ENCODE assay signal across 23 mouse cellular contexts in genomic region chr16:4899711-4900110, GRCm38 (mm10).
"Had no signal": no experiment of that assay in that cellular context is flagged by ENCODE, and none has a peak within 500 bp of the region (broad histone marks: within the 10 kb centered on the region; RNA-seq: fewer than 3 reads in every experiment).

No protein-coding gene starts in this region.

- H3K9me3 ChIP-seq: forebrain, embryonic 15.5 days; heart, embryonic 10.5 days; hindbrain, embryonic 13.5 days; hindbrain, embryonic 15.5 days; kidney, embryonic 15.5 days; limb, embryonic 13.5 days; limb, embryonic 15.5 days had no signal

- DNase-seq: forebrain, postnatal 0 days; gastrocnemius, postnatal 14 days; gastrocnemius, postnatal 36 days; heart, adult 11 months; heart, postnatal 10 days; kidney, adult 11 months; kidney, adult 2 months; kidney, adult 9 months; kidney, postnatal 14 days; kidney, postnatal 36 days; layer of hippocampus, adult 9-11 months; layer of hippocampus, postnatal 36 days; left cerebral cortex, postnatal 4 days had no signal

- H3K36me3 ChIP-seq: hindbrain, embryonic 13.5 days; hindbrain, embryonic 15.5 days had no signal

- H3K4me3 ChIP-seq: forebrain, embryonic 15.5 days; heart, embryonic 10.5 days; hindbrain, embryonic 13.5 days; hindbrain, embryonic 15.5 days; kidney, embryonic 15.5 days; limb, embryonic 13.5 days; limb, embryonic 15.5 days had no signal

- H3K27me3 ChIP-seq: forebrain, embryonic 15.5 days; hindbrain, embryonic 13.5 days; hindbrain, embryonic 15.5 days; kidney, embryonic 15.5 days; limb, embryonic 13.5 days; limb, embryonic 15.5 days had no signal

- H3K9ac ChIP-seq: forebrain, embryonic 15.5 days; forebrain, postnatal 0 days; hindbrain, embryonic 13.5 days; hindbrain, embryonic 15.5 days; kidney, embryonic 15.5 days; limb, embryonic 13.5 days; limb, embryonic 15.5 days had no signal

- H3K4me2 ChIP-seq: forebrain, embryonic 15.5 days; hindbrain, embryonic 13.5 days; hindbrain, embryonic 15.5 days; kidney, embryonic 15.5 days; limb, embryonic 13.5 days; limb, embryonic 15.5 days had no signal

- H3K4me1 ChIP-seq: hindbrain, embryonic 15.5 days; limb, embryonic 15.5 days had no signal

- ATAC-seq: forebrain, embryonic 15.5 days; forebrain, postnatal 0 days; hindbrain, postnatal 0 days; intestine, embryonic 16.5 days had no signal

- H3K27ac ChIP-seq: forebrain, embryonic 15.5 days; heart, embryonic 10.5 days; hindbrain, embryonic 13.5 days; hindbrain, embryonic 15.5 days; hindbrain, postnatal 0 days; kidney, embryonic 15.5 days; kidney, postnatal 0 days; limb, embryonic 13.5 days; limb, embryonic 15.5 days had no signal
